Mouse (Mus musculus) gastrocnemius, adult 18-20 months (tissue): Measurements from ENCODE around the gene Atxn1. TPM values are rescaled to one million over a fixed set of nuclear protein-coding genes. Genes with fewer than 3 reads are reported as not detected.
A peak's percentile ranks its signal among the peaks of the same experiment; 100 is the strongest.

Source experiments
- DNase-seq: peaks from one replicate; pipeline ENCODE4 v3.0.0; 2021; ENCODE audit warnings: low spot score
- total RNA-seq, 2 experiments: library from RNA; stranded (reverse); gene quantifications; 2 replicates each; pipeline ENCODE4 v1.2.3; 2021

Atxn1 gene
- total RNA-seq, 2 experiments from 2014 or later, result 38.7 to 51.0 TPM

- DNase-seq, result no peak
Observed at GRCm38 (mm10) chr13:45535731-45536453, 428.9 kb downstream of the Atxn1 start.

DNA sequence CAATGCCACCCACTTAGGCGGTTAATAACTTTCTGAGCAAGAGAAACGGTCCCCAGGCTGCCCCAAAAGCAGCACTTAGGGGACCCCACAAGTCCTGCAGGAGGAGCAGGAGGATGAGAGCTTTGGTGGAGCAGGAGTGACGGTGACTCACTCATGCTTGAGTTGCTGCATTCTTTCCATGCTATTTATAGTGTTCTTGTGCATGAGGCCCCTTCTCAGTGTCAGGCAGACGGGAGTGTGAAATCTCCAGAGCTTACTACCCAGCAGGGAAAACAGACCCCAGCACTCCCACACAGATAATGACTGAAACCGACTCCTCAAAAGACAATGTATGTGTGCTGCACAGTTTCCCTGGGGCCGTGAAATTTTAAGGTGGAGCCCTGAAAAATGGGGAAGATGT is 434.1 kb downstream of the Atxn1 start:
- peak; percentile 42 for DNase-seq

- no peak for DNase-seq
Observed at GRCm38 (mm10) chr13:45528787-45529186, 436.0 kb downstream of the Atxn1 start.

GRCm38 (mm10) chr13:45527232-45527964 is 437.4 kb downstream of the Atxn1 start:
- no peak for DNase-seq

DNA sequence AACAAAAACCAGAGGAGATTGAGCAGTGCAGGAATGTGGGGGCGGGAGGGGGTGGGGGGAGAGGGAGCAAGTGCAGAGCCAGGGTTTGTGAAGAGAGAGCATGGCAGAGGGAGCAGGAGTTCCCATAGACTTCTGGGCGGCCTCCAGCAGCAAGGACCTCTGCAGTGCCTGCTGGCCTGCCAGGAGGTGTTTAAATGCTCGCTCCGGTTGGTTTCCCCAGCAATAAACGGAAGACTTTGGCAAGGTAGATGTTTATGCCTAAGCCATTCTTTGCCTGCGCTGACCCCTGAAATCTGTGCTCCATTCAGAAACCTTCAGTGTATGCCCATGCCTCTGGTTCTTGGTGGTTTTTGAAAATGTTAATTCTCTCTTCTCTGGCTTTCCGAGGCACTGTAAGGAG is 438.6 kb downstream of the Atxn1 start:
- no peak for DNase-seq

DNA sequence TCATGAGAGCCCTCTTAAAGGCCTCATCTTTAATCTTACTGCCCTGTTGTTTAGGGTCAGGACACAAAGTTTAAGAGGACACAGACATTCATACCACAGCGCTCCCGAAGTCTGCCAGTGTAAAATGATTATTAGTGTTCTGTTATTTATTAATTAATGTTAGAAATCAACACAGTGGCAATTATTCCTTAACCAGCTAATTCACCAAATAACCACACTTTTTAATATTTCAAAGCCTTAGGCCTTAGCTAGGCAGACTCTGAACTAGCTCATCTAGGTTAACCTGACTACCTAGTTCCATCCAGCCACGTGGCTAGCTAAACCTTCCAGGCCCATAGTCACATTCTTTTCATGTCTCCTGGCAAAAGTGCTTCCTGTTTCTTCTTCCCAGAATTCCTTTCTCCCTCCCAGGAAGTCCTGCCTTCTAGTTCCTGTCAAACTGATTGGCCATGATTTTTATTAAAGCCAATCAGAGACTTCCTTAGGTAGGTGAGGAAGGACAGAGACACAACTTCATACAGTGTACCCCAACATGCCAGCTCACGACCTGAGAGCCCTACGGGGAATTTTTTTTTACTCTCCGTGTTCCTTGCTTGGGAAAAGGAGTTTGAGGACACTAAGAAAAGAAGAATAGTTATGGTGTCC is 439.9 kb downstream of the Atxn1 start:
- DNase-seq, result no peak

- DNase-seq, result peak; percentile 71
Observed at GRCm38 (mm10) chr13:45524305-45524704, 440.5 kb downstream of the Atxn1 start.

- DNase-seq, result no peak
Observed at GRCm38 (mm10) chr13:45516501-45517393, 448.1 kb downstream of the Atxn1 start.

GRCm38 (mm10) chr13:45514832-45515422 is 449.9 kb downstream of the Atxn1 start:
- no peak for DNase-seq

DNA sequence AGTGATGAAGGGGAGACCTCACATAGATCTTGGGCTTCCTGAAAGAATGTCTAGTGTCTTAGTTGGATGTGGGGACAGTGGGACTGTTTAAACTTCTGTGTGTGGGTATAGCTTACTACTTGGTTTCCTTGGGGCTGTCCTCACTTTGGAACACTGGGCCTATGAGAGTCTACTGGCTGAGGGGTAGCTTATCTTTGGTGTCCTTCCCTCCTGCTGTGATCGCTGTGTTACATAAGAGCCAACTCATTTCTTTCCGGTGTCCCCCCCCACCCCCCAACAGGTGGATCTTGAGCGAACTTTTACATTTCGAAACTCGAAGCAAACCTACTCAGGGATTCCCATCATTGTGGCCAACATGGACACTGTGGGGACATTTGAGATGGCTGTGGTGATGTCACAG is 450.7 kb downstream of the Atxn1 start:
- DNase-seq, result no peak

- no peak for DNase-seq
Observed at GRCm38 (mm10) chr13:45513009-45513984, 451.5 kb downstream of the Atxn1 start.

DNA sequence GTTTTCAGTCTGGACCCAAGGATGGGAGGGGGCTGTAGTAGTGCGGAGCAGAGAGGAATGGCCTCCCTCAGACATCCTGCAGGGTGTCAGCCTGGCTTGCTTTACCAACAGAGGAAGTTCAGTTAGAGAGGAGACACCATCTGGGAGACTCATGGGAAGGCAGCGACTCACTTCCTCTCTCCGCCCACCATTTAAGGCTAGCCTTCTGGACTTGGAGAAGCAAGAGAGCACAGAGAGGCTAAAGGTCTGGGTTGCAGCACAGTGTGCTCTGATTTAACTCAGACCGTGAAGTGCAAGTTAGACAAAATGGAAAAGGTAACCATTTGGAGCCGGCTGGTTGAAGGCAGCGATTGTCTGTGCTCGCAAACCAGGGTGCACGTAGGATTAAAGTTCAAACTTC is 452.3 kb downstream of the Atxn1 start:
- DNase-seq, result no peak

GRCm38 (mm10) chr13:45511706-45512435 is 452.9 kb downstream of the Atxn1 start:
- no peak for DNase-seq

DNA sequence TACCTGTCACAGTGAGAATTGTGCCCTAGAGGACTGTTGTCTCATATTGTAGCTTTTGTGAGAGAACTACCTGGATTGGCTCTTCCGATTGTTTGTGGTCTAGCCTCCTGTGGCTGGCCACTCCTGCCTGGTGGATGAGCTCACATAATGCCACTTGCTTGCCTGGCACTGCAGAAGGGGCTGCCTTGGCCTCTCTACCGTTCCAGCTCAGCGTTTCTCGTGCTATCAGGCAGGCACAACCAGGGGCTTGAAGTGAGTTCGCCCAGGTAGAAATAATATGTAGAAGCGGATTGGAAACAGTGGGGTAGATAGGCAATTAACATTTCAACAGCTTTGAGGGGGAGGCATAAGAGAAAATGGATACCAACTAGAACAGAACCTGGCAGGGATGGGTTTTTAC is 455.4 kb downstream of the Atxn1 start:
- no peak for DNase-seq

DNA sequence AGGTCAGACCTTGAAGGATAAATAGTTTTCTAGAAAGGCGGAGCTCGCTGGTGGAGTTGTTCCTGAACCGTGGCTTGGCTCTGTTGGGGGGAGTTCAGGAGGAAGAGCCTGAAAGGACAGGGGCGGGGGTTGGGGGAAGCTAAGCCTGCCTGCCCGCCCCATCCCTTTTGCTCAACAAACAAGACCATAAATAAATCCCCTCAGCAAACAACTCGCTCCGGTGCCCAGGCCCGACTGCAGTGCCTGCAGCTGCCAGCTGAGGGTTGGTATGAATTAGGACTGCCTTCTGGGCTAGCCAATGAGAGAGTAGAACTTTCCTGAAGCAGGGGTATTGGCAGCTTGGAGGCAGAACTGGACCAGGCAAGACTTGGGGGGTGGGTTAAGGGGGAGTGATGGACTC is 456.3 kb downstream of the Atxn1 start:
- DNase-seq, result peak; percentile 75

DNA sequence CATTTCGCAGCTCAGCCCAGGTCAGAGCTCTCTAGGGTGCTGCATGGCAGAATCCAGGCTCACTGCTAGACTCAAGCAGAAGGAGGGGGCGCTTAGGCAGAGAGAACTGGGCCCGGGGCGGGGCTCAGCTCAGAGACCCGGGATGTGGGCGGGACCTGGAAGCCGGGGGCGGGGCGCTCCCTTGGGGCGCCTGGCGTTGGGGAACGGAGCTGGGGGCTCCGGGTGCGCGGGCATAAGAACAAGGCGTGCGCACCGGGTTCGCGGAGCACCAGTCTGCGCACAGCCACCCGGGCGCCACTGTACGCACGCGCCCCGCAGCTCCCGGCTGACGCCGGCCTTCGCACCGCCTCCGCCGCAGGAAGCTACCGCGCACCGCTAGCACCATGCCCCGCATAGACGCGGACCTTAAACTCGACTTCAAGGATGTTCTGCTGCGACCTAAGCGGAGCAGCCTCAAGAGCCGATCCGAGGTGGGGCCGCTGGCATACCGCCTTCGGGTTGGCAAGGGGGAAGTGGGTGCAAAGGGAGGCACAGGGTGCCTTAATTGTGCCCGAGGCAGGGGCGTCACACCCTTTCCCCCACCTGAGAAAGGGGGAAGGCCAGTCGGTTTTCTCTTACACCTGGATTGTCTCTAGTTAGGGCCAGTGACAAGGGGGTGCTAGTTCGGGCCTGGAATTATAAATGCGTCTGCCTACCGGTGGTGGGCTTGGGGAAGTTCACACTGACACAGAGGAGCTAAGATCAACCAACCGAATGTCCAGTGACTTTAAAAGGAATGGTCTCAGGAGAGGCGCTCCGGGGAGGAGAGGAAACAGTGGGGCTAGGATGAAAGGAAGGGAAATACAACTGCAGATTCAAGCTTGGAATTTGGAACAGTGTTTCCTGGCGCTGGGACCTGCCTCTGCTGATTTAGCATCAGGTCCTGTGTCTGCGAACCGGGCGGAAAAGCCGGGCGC is 457.3 kb downstream of the Atxn1 start, which contains the start of gene Gmpr:
Gene Gmpr, plus strand, starts transcription at position 171 of the 956 bp plus-strand sequence.
- DNase-seq, result peak; percentile 70

GRCm38 (mm10) chr13:45505546-45505945 is 459.3 kb downstream of the Atxn1 start:
- DNase-seq, result no peak

- DNase-seq, result no peak
Observed at GRCm38 (mm10) chr13:45502791-45503190, 462.0 kb downstream of the Atxn1 start.
